ENCODE assay signal across 38 mouse cellular contexts in the genomic region with DNA sequence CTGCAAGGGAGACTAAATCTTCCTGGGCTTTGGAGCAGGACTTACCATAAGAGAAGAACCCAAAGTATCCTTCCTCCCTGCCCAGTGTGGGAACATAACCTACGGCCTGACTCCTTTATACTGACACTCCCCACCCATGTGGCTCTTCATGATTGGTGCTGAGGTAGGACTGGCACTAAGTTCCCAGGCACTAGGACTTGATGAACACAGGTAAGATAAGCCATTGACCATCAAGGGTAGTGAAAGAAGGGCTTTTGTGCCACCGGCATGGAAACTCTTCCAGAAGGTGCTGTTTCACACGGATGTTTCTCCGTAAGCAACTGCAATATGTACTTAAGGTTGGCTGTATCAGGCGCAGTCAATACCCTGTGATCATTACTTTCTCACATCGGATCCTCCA. TPM values are rescaled to one million over a fixed set of nuclear protein-coding genes. Genes with fewer than 3 reads are reported as not detected.
"Had no signal": no experiment of that assay in that cellular context is flagged by ENCODE, and none has a peak within 500 bp of the region (broad histone marks: within the 10 kb centered on the region; RNA-seq: fewer than 3 reads in every experiment).

A gene (minus strand): TSS at position 101 of the 400 bp plus-strand sequence.

- H3K36me3 ChIP-seq: embryonic facial prominence, embryonic 10.5 days; embryonic facial prominence, embryonic 12.5 days; embryonic facial prominence, embryonic 13.5 days; embryonic facial prominence, embryonic 15.5 days; forebrain, embryonic 10.5 days; forebrain, embryonic 12.5 days; forebrain, embryonic 15.5 days had no signal

- DNase-seq: cerebellum, adult 18-20 months; cerebellum, adult 2 months; cerebellum, adult 8-10 months; cerebellum, adult 9-10 months; cerebellum, adult 9-11 months; cerebellum, postnatal 10 days; cerebellum, postnatal 14 days; cerebellum, postnatal 25 days; cerebellum, postnatal 36 days; embryo, embryonic 11 days; forebrain, postnatal 0 days; gastrocnemius, adult 2 months; gastrocnemius, postnatal 10 days; gastrocnemius, postnatal 14 days; gastrocnemius, postnatal 25 days; gastrocnemius, postnatal 36 days; heart, adult 18-20 months had no signal

- H3K4me1 ChIP-seq: embryonic facial prominence, embryonic 10.5 days; embryonic facial prominence, embryonic 12.5 days; embryonic facial prominence, embryonic 13.5 days; embryonic facial prominence, embryonic 15.5 days; forebrain, embryonic 13.5 days; forebrain, embryonic 15.5 days had no signal

- H3K4me3 ChIP-seq: embryonic facial prominence, embryonic 10.5 days; embryonic facial prominence, embryonic 12.5 days; embryonic facial prominence, embryonic 13.5 days; embryonic facial prominence, embryonic 15.5 days; erythroblast, embryonic 14.5 days; forebrain, embryonic 10.5 days; forebrain, embryonic 12.5 days; forebrain, embryonic 13.5 days; forebrain, embryonic 15.5 days; gastrocnemius, adult 2 months had no signal

- H3K27me3 ChIP-seq: embryonic facial prominence, embryonic 12.5 days; embryonic facial prominence, embryonic 13.5 days; embryonic facial prominence, embryonic 15.5 days; forebrain, embryonic 12.5 days; forebrain, embryonic 13.5 days; forebrain, embryonic 15.5 days had no signal

- H3K27ac ChIP-seq: embryonic facial prominence, embryonic 10.5 days; embryonic facial prominence, embryonic 12.5 days; embryonic facial prominence, embryonic 13.5 days; embryonic facial prominence, embryonic 15.5 days; forebrain, embryonic 10.5 days; forebrain, embryonic 12.5 days; forebrain, embryonic 13.5 days; forebrain, embryonic 15.5 days; gastrocnemius, adult 2 months had no signal

RNA-seq across cellular contexts. Expression of the gene that starts here (rescaled TPM):
- total RNA-seq: common myeloid progenitor, adult 5-6 weeks; forebrain, postnatal 0 days; gastrocnemius, adult 18-20 months; gastrocnemius, adult 2 months; gastrocnemius, adult 8-10 months; gastrocnemius, postnatal 10 days; gastrocnemius, postnatal 14 days; gastrocnemius, postnatal 25 days; gastrocnemius, postnatal 36 days; gastrocnemius, postnatal 4 days; granulocyte monocyte progenitor cell, adult 5-6 weeks had no signal
- polyA plus RNA-seq: cerebellum, adult 2 months; cortical plate, adult 2 months; embryonic facial prominence, embryonic 10.5 days; embryonic facial prominence, embryonic 11.5 days; embryonic facial prominence, embryonic 12.5 days; embryonic facial prominence, embryonic 13.5 days; embryonic facial prominence, embryonic 14.5 days; embryonic facial prominence, embryonic 15.5 days; erythroblast, embryonic 14.5 days; forebrain, embryonic 10.5 days; forebrain, embryonic 11.5 days; forebrain, embryonic 12.5 days; forebrain, embryonic 13.5 days; forebrain, embryonic 14.5 days; forebrain, embryonic 15.5 days; forebrain, embryonic 16.5 days; forebrain, postnatal 0 days; gonadal fat pad, adult 2 months had no signal
